8 mouse cellular contexts compared by ENCODE assay signal in the genomic region with DNA sequence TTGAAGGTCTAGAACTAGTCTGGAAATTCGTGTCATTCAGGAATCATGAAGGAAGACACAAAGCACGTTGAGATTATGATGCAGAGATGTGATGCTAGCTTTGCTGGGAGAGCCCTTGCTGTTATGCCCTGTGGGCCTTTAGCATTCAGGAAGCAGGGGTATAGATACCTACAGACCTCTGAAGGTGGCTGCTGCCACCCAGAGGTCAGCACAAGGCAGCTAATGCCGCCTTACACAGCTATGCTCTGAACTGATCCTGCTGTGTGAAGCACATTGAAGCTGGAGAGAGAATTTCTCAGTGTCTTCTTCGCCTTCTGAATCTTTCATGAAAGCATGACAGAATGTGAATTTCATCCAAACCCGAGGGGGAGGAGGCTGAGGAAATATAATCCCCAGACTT. TPM values are rescaled to one million over a fixed set of nuclear protein-coding genes. Genes with fewer than 3 reads are reported as not detected.
DNase-seq lines count a peak whose midpoint lies in the region; ATAC-seq and TF ChIP-seq lines count a peak whose summit lies in the region.

No protein-coding gene starts in this region.

- H3K4me3 ChIP-seq in hindbrain, embryonic 15.5 days = no peak overlapping the region
- H3K4me3 ChIP-seq in hindbrain, embryonic 10.5 days = no peak overlapping the region
- no peak overlapping the region for H3K4me3 ChIP-seq in lung, embryonic 14.5 days (ENCODE audit: low read depth, low read length)

- no peaks in the 10 kb centered on the region for H3K9me3 ChIP-seq in hindbrain, embryonic 15.5 days
- H3K9me3 ChIP-seq in hindbrain, embryonic 10.5 days = no peaks in the 10 kb centered on the region
- no peaks in the 10 kb centered on the region for H3K9me3 ChIP-seq in lung, embryonic 14.5 days (ENCODE audit: low read depth, low read length)

- H3K4me1 ChIP-seq in hindbrain, embryonic 15.5 days (replicated peaks) = peaks cover 8% of the 10 kb centered on the region
- peaks cover 10% of the 10 kb centered on the region for H3K4me1 ChIP-seq in hindbrain, embryonic 10.5 days (replicated peaks)
- H3K4me1 ChIP-seq in lung, embryonic 14.5 days (ENCODE audit: insufficient read depth) = no peaks in the 10 kb centered on the region

- H3K27ac ChIP-seq in hindbrain, embryonic 15.5 days (replicated peaks) = no peak overlapping the region
- no peak overlapping the region for H3K27ac ChIP-seq in hindbrain, embryonic 10.5 days
- H3K27ac ChIP-seq in lung, embryonic 14.5 days (ENCODE audit: low read depth) = no peak overlapping the region

- no peaks in the 10 kb centered on the region for H3K27me3 ChIP-seq in hindbrain, embryonic 15.5 days
- no peaks in the 10 kb centered on the region for H3K27me3 ChIP-seq in hindbrain, embryonic 10.5 days (ENCODE audit: insufficient read depth, poor library complexity, severe bottlenecking)
- no peaks in the 10 kb centered on the region for H3K27me3 ChIP-seq in lung, embryonic 14.5 days (ENCODE audit: insufficient read depth, low read length)

- peak; percentile 70; the same call in 1 of the 2 replicates for ATAC-seq in hindbrain, embryonic 15.5 days (ENCODE audit: low FRiP score, low read depth)
- ATAC-seq in lung, embryonic 14.5 days (ENCODE audit: insufficient read depth) = 0 out of 2 replicates have a peak, but pooled peaks have one; percentile 61

- DNase-seq in hindbrain, embryonic 10.5 days (ENCODE audit: low spot score) = no peak
- peak; percentile 6 for DNase-seq in thymus, postnatal 14 days
- DNase-seq in thymus, postnatal 10 days (ENCODE audit: low spot score in 2 of 2) = no peak
- DNase-seq in cerebellum, adult 9-11 months = peak; percentile 74
- peak; percentile 33 for DNase-seq in lung, embryonic 14.5 days
- DNase-seq in natural killer cell, adult 2 months (ENCODE audit: low spot score in 2 of 2) = no peak
- no peak for DNase-seq in spleen, adult 18-20 months

- H3K4me2 ChIP-seq in hindbrain, embryonic 15.5 days = no peak overlapping the region
- H3K4me2 ChIP-seq in lung, embryonic 14.5 days = no peak overlapping the region

- no peaks in the 10 kb centered on the region for H3K36me3 ChIP-seq in hindbrain, embryonic 15.5 days
- no peaks in the 10 kb centered on the region for H3K36me3 ChIP-seq in hindbrain, embryonic 10.5 days
- no peaks in the 10 kb centered on the region for H3K36me3 ChIP-seq in lung, embryonic 14.5 days (ENCODE audit: insufficient read depth)

- 32% methylated on average over 5 of the region's 5 CpGs for WGBS in hindbrain, embryonic 15.5 days
- 23% methylated on average over 5 of the region's 5 CpGs for WGBS in hindbrain, embryonic 10.5 days
- 18% methylated on average over 5 of the region's 5 CpGs for WGBS in lung, embryonic 14.5 days

- TF ChIP-seq CTCF in lung, embryonic 14.5 days (IDR thresholded peaks at IDR 0.05; ENCODE audit: low read depth) = peak; percentile 38; the same call in 1 of the 2 replicates

- H3K9ac ChIP-seq in hindbrain, embryonic 15.5 days = no peak overlapping the region
- H3K9ac ChIP-seq in lung, embryonic 14.5 days = no peak overlapping the region

RNA-seq across cellular contexts. Expression of a gene that starts 3.7 kb away (rescaled TPM):
- 15.2 and 18.5 TPM in 2 replicates for polyA plus RNA-seq in hindbrain, embryonic 15.5 days (2015; fragmentation: Nextera tagmentation; extraction: Ambion mirVana)
- polyA plus RNA-seq in hindbrain, embryonic 10.5 days (2016; fragmentation: Nextera tagmentation; extraction: Ambion mirVana) = 2.7 and 3.2 TPM in 2 replicates
- 7.9 and 9.0 TPM in 2 replicates for polyA plus RNA-seq in lung, embryonic 14.5 days (2014; fragmentation: Nextera tagmentation; extraction: Ambion mirVana)

RNA-seq across cellular contexts. Expression of a gene that starts 38.6 kb away (rescaled TPM):
- polyA plus RNA-seq in hindbrain, embryonic 15.5 days (2015; fragmentation: Nextera tagmentation; extraction: Ambion mirVana) = 1.1 and 1.2 TPM in 2 replicates
- polyA plus RNA-seq in hindbrain, embryonic 10.5 days (2016; fragmentation: Nextera tagmentation; extraction: Ambion mirVana) = 1.5 and 2.2 TPM in 2 replicates
- 7.8 and 8.9 TPM in 2 replicates for polyA plus RNA-seq in lung, embryonic 14.5 days (2014; fragmentation: Nextera tagmentation; extraction: Ambion mirVana)

Comparison
In these comparisons a context has a peak if more than half of its experiments do, and no peak if none do; other contexts are left out.
1. DNase-seq: peak in thymus, postnatal 14 days (single experiment), cerebellum, adult 9-11 months (single experiment) and lung, embryonic 14.5 days (single experiment); none in hindbrain, embryonic 10.5 days (single experiment), thymus, postnatal 10 days (0 of 2), natural killer cell, adult 2 months (0 of 2) and spleen, adult 18-20 months (0 of 2).